Mouse (Mus musculus) ES-Bruce4 (cell line): ENCODE data around the gene AC161166.1.

Experiments
- CTCF ChIP-seq: IDR thresholded peaks from one replicate; pipeline ENCODE4 v1.8.1; 2011; ENCODE audit warnings: low read depth, low read length
- EP300 ChIP-seq: IDR thresholded peaks from 2 replicates; pipeline ENCODE4 v1.6.1; 2011; ENCODE audit warnings: low read depth, low read length; ENCODE audit not compliant: insufficient read depth
- POLR2A ChIP-seq: IDR thresholded peaks from one replicate; pipeline ENCODE4 v1.8.1; 2011; ENCODE audit warnings: low read length; ENCODE audit not compliant: insufficient read depth

GRCm38 (mm10) chr7:24522805-24523204 is 10.6 kb upstream of the AC161166.1 start:
- TF ChIP-seq CTCF: no peak
- no peak for TF ChIP-seq POLR2A
- TF ChIP-seq EP300: no peak
